Mouse (Mus musculus): ENCODE measurements around the gene Rad51ap1. TPM values are rescaled to one million over a fixed set of nuclear protein-coding genes. Genes with fewer than 3 reads are reported as not detected.
A peak's percentile ranks its signal among the peaks of the same experiment; 100 is the strongest.

Gene Rad51ap1
- 28.3 and 33.6 TPM in 2 replicates for polyA plus RNA-seq (2014; fragmentation: Nextera tagmentation; extraction: Ambion mirVana)

DNA sequence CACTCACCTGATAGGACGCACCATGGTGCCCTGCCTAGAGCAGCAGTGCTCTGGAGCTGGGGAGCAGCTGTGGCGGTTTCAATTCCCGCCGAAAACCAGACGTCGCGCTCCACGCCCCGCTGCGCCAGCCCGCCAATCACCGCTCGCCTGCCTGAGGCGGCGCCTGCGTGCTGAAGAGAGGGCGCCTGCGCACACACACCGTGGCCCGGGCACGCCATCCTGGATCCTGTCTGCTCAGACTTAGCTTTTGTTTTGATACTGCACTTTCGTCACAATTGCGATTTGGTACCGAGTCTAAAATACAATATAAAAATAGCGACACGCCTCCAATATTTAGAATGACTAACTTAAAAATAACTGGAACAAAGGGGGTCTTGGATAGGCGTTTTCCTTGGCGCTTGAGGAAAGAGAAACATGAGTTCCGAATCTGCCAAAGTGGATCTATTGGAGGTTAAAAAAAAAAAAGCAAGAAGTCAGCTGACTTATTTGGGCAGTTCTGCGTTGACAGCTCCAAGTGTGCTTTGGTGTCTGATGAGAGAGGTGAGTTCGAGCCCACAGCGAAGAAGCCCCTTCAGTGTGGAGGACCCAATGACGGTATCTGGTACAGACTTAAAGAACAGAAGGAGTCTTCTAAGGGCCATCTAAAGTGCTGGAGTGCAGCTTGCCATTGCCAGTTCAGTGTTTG, at the start of gene Rad51ap1, which contains the start of gene D6Wsu163e:
TSS of gene Rad51ap1 (minus strand) at position 101 of the 685 bp plus-strand sequence.
TSS of gene D6Wsu163e (plus strand) at position 476 of the 685 bp plus-strand sequence.
- ATAC-seq, result peak; percentile 100
- Histone ChIP-seq H3K9me3 (replicated peaks; ENCODE audit: control insufficient read depth, low read length) (no peaks in the 10 kb centered on the region), H3K27ac (ENCODE audit: low read depth, low read length) (0 out of 2 replicates have a peak within 1 kb of the TSS, but pooled peaks have one; percentile 40), H3K4me1 (ENCODE audit: control insufficient read depth, insufficient read depth, low read length) (peaks cover 14% of the 10 kb centered on the region), H3K27me3 (replicated peaks; ENCODE audit: control insufficient read depth, insufficient read depth, low read length) (no peaks in the 10 kb centered on the region), H3K9ac (ENCODE audit: low read length) (peak within 1 kb of the TSS; percentile 69), H3K4me3 (ENCODE audit: low read depth, low read length) (peak within 1 kb of the TSS; percentile 68), H3K36me3 (ENCODE audit: control insufficient read depth, insufficient read depth, low read length) (peaks cover 21% of the 10 kb centered on the region), H3K4me2 (ENCODE audit: low read length) (peak within 1 kb of the TSS; percentile 82)
- peak; percentile 98 for DNase-seq (ENCODE audit: low spot score)
- under 1% methylated on average over 33 of the region's 33 CpGs for WGBS

DNA sequence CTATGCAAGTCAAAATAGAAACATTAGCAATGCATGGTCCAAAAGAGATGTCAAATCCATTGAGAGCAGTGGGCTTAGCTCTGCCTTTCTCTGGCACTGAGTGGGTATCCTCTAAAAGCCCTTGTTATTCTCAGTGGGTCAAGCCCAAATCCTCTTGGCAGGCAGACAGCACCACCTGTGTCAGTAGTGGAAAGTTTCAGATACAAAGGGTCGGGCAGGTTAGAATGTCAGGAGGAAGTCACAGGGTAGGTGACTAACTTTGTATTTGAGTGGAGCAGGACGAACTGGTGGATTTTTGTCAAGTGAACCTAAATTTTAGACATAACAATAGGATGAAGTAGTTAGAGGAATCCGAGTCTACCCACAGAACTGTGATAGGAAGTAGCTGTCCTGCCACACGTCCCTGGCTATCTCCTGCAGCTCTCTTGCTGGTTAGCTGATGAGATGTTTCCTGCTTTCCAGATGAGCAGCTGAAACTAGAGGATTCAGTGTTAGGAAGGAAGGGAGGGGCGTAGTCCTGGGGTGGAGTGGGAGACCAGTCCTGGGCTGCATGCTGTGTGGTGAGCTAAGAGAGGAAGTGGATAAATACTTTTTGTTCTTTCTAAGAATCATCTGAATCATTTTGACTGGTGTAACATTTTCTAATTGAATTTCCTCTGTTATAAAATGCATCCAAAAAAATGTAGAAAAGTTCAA, 42.3 kb upstream of the Rad51ap1 start:
- no peak overlapping the region for H3K4me3 ChIP-seq (ENCODE audit: low read depth, low read length)
- 73% methylated on average over 5 of the region's 5 CpGs for WGBS
- DNase-seq (ENCODE audit: low spot score) (no peak), ATAC-seq (no peak)
- no peak overlapping the region for H3K4me2 ChIP-seq (ENCODE audit: low read length)
- no peaks in the 10 kb centered on the region for H3K9me3 ChIP-seq (replicated peaks; ENCODE audit: control insufficient read depth, low read length)
- H3K4me1 ChIP-seq (ENCODE audit: control insufficient read depth, insufficient read depth, low read length), result no peaks in the 10 kb centered on the region
- H3K36me3 ChIP-seq (ENCODE audit: control insufficient read depth, insufficient read depth, low read length), result peaks cover 12% of the 10 kb centered on the region; the same call in 1 of the 2 replicates
- no peak overlapping the region for H3K27ac ChIP-seq (ENCODE audit: low read depth, low read length)
- H3K27me3 ChIP-seq (replicated peaks; ENCODE audit: control insufficient read depth, insufficient read depth, low read length), result no peaks in the 10 kb centered on the region
- H3K9ac ChIP-seq (ENCODE audit: low read length), result no peak overlapping the region

DNA sequence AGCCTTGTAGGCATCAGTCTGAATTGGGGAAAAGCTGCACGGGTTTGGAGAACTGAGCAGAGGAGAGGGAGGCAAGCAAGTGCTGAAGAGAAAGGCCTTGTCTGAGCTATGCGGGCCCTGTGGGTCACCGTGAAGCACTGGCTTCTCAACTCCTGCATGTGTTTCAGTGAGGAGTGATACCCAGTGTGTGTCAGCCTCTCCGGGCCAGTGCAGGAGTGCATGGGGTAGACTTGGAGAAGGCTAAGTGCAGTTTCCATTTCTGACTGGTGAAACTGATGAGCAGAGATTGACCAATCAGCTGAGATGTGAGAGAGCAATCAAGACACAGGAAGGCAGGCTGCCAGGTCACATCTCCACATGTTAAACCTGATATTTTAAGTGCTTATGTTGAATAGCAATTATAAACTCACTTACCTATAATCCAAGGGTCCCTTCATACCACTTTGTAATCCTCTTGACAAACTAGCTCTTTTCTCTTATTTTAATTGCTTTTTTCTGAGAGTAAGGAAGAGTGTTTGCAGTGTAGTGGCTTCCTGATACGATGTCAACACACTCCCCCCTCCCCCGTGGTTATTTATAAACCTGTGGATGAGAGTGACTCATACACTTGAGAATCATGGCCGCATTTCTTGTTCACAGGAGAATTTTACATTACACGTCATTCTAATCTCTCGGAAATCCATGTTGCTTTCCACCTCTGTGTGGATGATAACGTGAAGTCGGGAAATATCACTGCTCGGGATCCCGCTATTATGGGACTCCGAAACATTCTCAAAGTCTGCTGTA, 27.0 kb upstream of the Rad51ap1 start:
- Histone ChIP-seq H3K4me2 (ENCODE audit: low read length) (no peak overlapping the region), H3K9ac (ENCODE audit: low read length) (no peak overlapping the region), H3K4me1 (ENCODE audit: control insufficient read depth, insufficient read depth, low read length) (no peaks in the 10 kb centered on the region), H3K4me3 (ENCODE audit: low read depth, low read length) (no peak overlapping the region), H3K27me3 (replicated peaks; ENCODE audit: control insufficient read depth, insufficient read depth, low read length) (no peaks in the 10 kb centered on the region), H3K9me3 (replicated peaks; ENCODE audit: control insufficient read depth, low read length) (no peaks in the 10 kb centered on the region), H3K27ac (ENCODE audit: low read depth, low read length) (no peak overlapping the region), H3K36me3 (ENCODE audit: control insufficient read depth, insufficient read depth, low read length) (peaks cover 51% of the 10 kb centered on the region)
- 89% methylated on average over 14 of the region's 14 CpGs for WGBS
- ATAC-seq, result no peak
- DNase-seq (ENCODE audit: low spot score), result no peak

DNA sequence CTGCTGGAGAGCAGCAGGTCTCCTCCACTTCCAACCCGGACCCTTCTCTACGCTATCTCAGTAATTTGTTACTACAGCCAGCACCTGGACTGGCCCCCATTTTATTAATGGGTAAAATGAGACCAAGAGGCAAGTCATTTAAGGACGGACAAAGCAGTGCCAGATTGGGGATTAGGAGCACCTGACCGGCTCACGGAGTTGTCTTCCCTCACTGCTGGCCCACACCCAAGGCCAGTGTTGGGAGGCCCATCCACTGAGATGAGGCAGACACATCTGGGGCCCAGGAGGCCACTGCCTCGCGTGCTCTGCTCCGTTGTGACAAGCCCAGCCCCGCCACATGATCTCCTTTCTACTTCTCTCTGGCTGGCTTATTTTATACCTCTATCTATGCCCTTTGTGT, 24.0 kb upstream of the Rad51ap1 start:
- Histone ChIP-seq H3K27ac (ENCODE audit: low read depth, low read length) (no peak overlapping the region), H3K36me3 (ENCODE audit: control insufficient read depth, insufficient read depth, low read length) (peaks cover 42% of the 10 kb centered on the region), H3K4me1 (ENCODE audit: control insufficient read depth, insufficient read depth, low read length) (no peaks in the 10 kb centered on the region), H3K9ac (ENCODE audit: low read length) (no peak overlapping the region), H3K27me3 (replicated peaks; ENCODE audit: control insufficient read depth, insufficient read depth, low read length) (no peaks in the 10 kb centered on the region), H3K4me2 (ENCODE audit: low read length) (no peak overlapping the region), H3K9me3 (replicated peaks; ENCODE audit: control insufficient read depth, low read length) (no peaks in the 10 kb centered on the region), H3K4me3 (ENCODE audit: low read depth, low read length) (no peak overlapping the region)
- no peak for ATAC-seq
- 88% methylated on average over 9 of the region's 9 CpGs for WGBS
- DNase-seq (ENCODE audit: low spot score), result no peak

DNA sequence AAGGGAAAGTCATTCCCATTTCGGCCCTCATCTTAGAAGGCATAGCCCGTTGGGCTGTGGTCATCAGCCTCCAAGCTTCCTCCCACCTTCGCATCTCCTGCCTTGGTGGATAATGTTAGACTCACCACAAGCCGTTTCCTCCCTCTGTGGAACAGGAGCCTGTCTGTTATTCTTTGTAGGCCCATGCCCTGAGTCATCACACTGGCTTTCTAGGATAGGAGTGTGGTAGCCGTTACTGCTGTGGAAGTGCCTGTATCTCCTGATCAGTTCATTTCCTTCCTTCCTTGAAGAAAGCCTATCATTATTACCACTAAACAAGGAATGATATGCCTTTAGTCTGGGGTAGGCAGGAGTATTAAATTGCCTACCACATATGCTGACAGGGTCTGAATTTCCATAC, 23.3 kb upstream of the Rad51ap1 start:
- DNase-seq (ENCODE audit: low spot score), result no peak

DNA sequence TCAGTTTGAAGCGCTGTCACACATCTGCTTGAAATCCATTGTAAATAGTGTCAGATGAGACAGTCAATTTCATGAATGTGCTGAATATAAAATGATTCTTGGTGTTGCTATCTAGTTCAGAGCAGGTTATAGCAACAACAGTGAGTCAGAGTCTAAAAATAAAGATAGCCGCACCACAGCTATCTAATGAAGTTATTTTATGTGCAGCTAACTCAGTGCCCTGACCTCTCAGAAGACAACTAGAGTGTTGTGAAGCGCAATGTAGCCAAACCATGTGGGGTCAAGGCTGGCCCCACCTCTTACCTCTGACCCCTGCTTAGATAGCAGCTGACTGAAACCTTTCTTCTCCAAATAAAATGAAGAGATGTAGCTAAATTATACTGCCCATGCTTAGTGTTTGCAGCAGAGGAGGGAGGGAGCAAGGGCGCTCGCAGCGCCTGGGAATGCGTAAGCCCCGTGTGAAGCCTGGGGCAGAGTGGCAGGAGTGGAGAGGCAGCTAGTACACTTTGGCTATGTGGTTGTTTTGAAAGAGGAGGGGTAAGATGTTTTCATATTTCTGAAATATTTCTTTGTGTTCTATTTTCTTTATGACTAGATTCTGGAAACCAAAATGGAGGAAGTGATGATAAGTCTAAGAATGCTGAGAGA, 22.1 kb upstream of the Rad51ap1 start:
- no peak for ATAC-seq
- Histone ChIP-seq H3K36me3 (ENCODE audit: control insufficient read depth, insufficient read depth, low read length) (peaks cover 42% of the 10 kb centered on the region), H3K4me2 (ENCODE audit: low read length) (no peak overlapping the region), H3K9me3 (replicated peaks; ENCODE audit: control insufficient read depth, low read length) (no peaks in the 10 kb centered on the region), H3K27me3 (replicated peaks; ENCODE audit: control insufficient read depth, insufficient read depth, low read length) (no peaks in the 10 kb centered on the region), H3K4me1 (ENCODE audit: control insufficient read depth, insufficient read depth, low read length) (no peaks in the 10 kb centered on the region), H3K9ac (ENCODE audit: low read length) (no peak overlapping the region), H3K4me3 (ENCODE audit: low read depth, low read length) (no peak overlapping the region), H3K27ac (ENCODE audit: low read depth, low read length) (no peak overlapping the region)
- WGBS, result 94% methylated on average over 8 of the region's 8 CpGs
- no peak for DNase-seq (ENCODE audit: low spot score)

More for the DNA sequence above, 23.3 kb upstream of the Rad51ap1 start:
- no peak overlapping the region for H3K4me3 ChIP-seq (ENCODE audit: low read depth, low read length)
- no peaks in the 10 kb centered on the region for H3K4me1 ChIP-seq (ENCODE audit: control insufficient read depth, insufficient read depth, low read length)
- 97% methylated on average over 5 of the region's 5 CpGs for WGBS
- no peak overlapping the region for H3K27ac ChIP-seq (ENCODE audit: low read depth, low read length)
- H3K9me3 ChIP-seq (replicated peaks; ENCODE audit: control insufficient read depth, low read length), result no peaks in the 10 kb centered on the region
- H3K4me2 ChIP-seq (ENCODE audit: low read length), result no peak overlapping the region
- H3K9ac ChIP-seq (ENCODE audit: low read length), result no peak overlapping the region
- H3K36me3 ChIP-seq (ENCODE audit: control insufficient read depth, insufficient read depth, low read length), result peaks cover 39% of the 10 kb centered on the region
- no peak for ATAC-seq
- no peaks in the 10 kb centered on the region for H3K27me3 ChIP-seq (replicated peaks; ENCODE audit: control insufficient read depth, insufficient read depth, low read length)

DNA sequence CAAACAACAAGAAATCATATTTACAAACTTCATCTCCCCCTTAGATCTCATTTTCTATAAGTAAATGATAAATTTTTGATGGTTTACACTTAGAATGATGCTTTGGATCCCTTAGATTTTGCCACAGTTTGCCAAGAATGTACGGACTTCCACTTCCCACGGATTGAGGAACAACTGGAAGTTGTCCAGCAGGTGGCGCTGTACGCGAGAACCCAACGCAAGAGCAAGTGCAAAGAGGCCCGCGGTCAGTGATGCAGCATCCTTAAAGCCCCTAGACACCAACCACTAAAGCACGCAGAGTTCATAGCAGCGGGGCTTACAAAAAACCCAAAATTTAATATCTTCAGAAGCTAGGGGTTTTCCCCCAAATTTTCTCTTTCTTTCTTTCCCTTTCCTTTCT, 16.3 kb upstream of the Rad51ap1 start:
- Histone ChIP-seq H3K9ac (ENCODE audit: low read length) (no peak overlapping the region), H3K27me3 (replicated peaks; ENCODE audit: control insufficient read depth, insufficient read depth, low read length) (no peaks in the 10 kb centered on the region), H3K27ac (ENCODE audit: low read depth, low read length) (no peak overlapping the region), H3K4me3 (ENCODE audit: low read depth, low read length) (no peak overlapping the region), H3K9me3 (replicated peaks; ENCODE audit: control insufficient read depth, low read length) (no peaks in the 10 kb centered on the region), H3K36me3 (ENCODE audit: control insufficient read depth, insufficient read depth, low read length) (peaks cover 50% of the 10 kb centered on the region), H3K4me1 (ENCODE audit: control insufficient read depth, insufficient read depth, low read length) (no peaks in the 10 kb centered on the region), H3K4me2 (ENCODE audit: low read length) (no peak overlapping the region)
- ATAC-seq, result peak; percentile 63
- WGBS, result 9% methylated on average over 10 of the region's 10 CpGs
- peak; percentile 88 for DNase-seq (ENCODE audit: low spot score)

DNA sequence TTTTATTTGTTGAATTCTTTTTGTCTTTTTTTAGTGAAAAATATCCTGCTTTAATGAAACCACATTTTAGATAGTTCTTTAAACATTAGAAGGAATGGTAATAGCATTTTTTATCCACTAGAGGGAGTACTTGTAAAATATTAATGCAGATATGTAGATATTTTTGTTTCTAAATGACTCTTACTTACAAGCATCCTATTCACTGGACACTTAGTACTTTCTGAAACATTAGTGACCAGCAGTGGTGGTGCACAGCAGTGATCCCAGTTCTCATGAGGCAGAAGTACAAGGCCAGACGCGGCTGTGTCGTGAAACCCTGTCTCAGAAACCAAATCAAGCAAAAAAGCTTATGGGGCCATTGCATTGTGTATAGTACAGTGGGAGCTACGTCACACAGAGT, 8.9 kb upstream of the Rad51ap1 start:
- H3K27me3 ChIP-seq (replicated peaks; ENCODE audit: control insufficient read depth, insufficient read depth, low read length), result no peaks in the 10 kb centered on the region
- H3K9me3 ChIP-seq (replicated peaks; ENCODE audit: control insufficient read depth, low read length), result no peaks in the 10 kb centered on the region
- H3K36me3 ChIP-seq (ENCODE audit: control insufficient read depth, insufficient read depth, low read length), result peaks cover 63% of the 10 kb centered on the region
- no peak overlapping the region for H3K27ac ChIP-seq (ENCODE audit: low read depth, low read length)
- 81% methylated on average over 4 of the region's 4 CpGs for WGBS
- H3K9ac ChIP-seq (ENCODE audit: low read length), result no peak overlapping the region
- H3K4me1 ChIP-seq (ENCODE audit: control insufficient read depth, insufficient read depth, low read length), result no peaks in the 10 kb centered on the region
- DNase-seq (ENCODE audit: low spot score), result peak; percentile 51
- ATAC-seq, result no peak; the same call in 1 of the 2 replicates
- H3K4me3 ChIP-seq (ENCODE audit: low read depth, low read length), result no peak overlapping the region
- H3K4me2 ChIP-seq (ENCODE audit: low read length), result no peak overlapping the region
